Mouse (Mus musculus) CH12F3 (cell line): ENCODE measurements around the gene Sult2b1.

ENCODE experiments used
- in situ Hi-C: fragments of 300-500 bp; cut with MboI; formaldehyde crosslinking; loops from 2 replicates; pipeline ENCODE4 v1.14.3; 2020; ENCODE audit warnings: low sequenced_read_pairs

The Sult2b1 gene

GRCm38 (mm10) chr7:45714630-45715089 lies 69.8 kb downstream of the Sult2b1 start:
- in situ Hi-C loops = no loop called here

GRCm38 (mm10) chr7:45713881-45714520 lies 70.5 kb downstream of the Sult2b1 start:
- in situ Hi-C loops = no loop called here

- in situ Hi-C loops = no loop called here
Observed at GRCm38 (mm10) chr7:45713396-45713795, 71.1 kb downstream of the Sult2b1 start.

GRCm38 (mm10) chr7:45712022-45712757 lies 72.3 kb downstream of the Sult2b1 start:
- in situ Hi-C loops = no loop called here

- in situ Hi-C loops = no loop called here
Observed at GRCm38 (mm10) chr7:45711316-45712021, 73.0 kb downstream of the Sult2b1 start.

- in situ Hi-C loops = no loop called here
Observed at GRCm38 (mm10) chr7:45710477-45711191, 73.8 kb downstream of the Sult2b1 start.

- in situ Hi-C loops = no loop called here
Observed at GRCm38 (mm10) chr7:45709677-45710355, 74.7 kb downstream of the Sult2b1 start.

- in situ Hi-C loops = no loop called here
Observed at GRCm38 (mm10) chr7:45709036-45709435, 75.4 kb downstream of the Sult2b1 start.

GRCm38 (mm10) chr7:45708221-45708761 lies 76.2 kb downstream of the Sult2b1 start:
- in situ Hi-C loops = no loop called here

- in situ Hi-C loops = no loop called here
Observed at GRCm38 (mm10) chr7:45707375-45707967, 77.0 kb downstream of the Sult2b1 start.

- in situ Hi-C loops = no loop called here
Observed at GRCm38 (mm10) chr7:45706721-45707241, 77.7 kb downstream of the Sult2b1 start.

GRCm38 (mm10) chr7:45705873-45706281 lies 78.6 kb downstream of the Sult2b1 start:
- in situ Hi-C loops = no loop called here

GRCm38 (mm10) chr7:45705443-45705864 lies 79.0 kb downstream of the Sult2b1 start:
- in situ Hi-C loops = no loop called here

- in situ Hi-C loops = no loop called here
Observed at GRCm38 (mm10) chr7:45704730-45705442, 79.6 kb downstream of the Sult2b1 start, which contains the start of gene Dbp. Gene Dbp (plus strand): TSS chr7:45705088.

GRCm38 (mm10) chr7:45704046-45704559 lies 80.4 kb downstream of the Sult2b1 start:
- in situ Hi-C loops = no loop called here

- in situ Hi-C loops = no loop called here
Observed at GRCm38 (mm10) chr7:45703521-45704033, 80.9 kb downstream of the Sult2b1 start.

- in situ Hi-C loops = no loop called here
Observed at GRCm38 (mm10) chr7:45702809-45703520, 81.5 kb downstream of the Sult2b1 start.

GRCm38 (mm10) chr7:45702316-45702715 lies 82.2 kb downstream of the Sult2b1 start:
- in situ Hi-C loops = no loop called here
